Comparison of ENCODE assay signal across 29 mouse cellular contexts in the genomic region with DNA sequence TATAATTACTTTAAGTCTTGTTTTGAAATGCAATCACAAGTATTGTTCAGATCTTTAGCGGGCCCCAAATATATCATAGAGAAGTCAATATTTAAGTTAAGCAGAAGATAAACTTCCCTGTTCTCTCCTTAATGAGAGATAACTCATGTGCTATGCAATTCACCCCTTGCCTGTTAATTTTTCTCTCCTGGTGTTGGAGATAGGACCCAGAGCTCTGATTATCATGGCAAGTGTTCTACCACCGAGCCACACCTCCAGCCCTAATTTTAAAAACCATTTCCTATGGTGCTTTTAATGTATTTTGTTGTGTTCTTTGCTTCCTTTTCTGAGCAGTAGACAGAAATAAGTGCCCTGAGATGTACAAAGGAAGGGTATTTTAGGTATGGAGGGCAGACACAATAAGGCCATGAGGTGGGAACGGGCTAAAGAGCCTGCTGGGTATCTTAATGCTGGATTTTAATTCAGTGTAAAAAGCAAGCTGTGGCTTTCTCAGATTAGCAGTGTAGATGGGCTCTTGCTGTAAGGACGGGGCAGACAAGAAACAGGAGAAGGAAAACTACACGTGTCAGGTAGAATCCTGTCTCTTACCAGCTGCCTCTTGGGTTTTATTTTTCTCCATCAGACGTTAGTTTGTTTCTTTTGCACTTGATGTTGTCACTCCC. TPM values are rescaled to one million over a fixed set of nuclear protein-coding genes. Genes with fewer than 3 reads are reported as not detected.
DNase-seq lines count a peak whose midpoint lies in the region; ATAC-seq and TF ChIP-seq lines count a peak whose summit lies in the region.
"Had no signal": no experiment of that assay in that cellular context is flagged by ENCODE, and none has a peak within 500 bp of the region (broad histone marks: within the 10 kb centered on the region; RNA-seq: fewer than 3 reads in every experiment).

No protein-coding gene starts in this region.

- H3K36me3 ChIP-seq in heart, embryonic 13.5 days: no peaks in the 10 kb centered on the region; the same call in none of the 2 replicates
- H3K36me3 ChIP-seq in heart, embryonic 11.5 days (ENCODE audit: control insufficient read depth, insufficient read depth, low read length): no peaks in the 10 kb centered on the region; the same call in 1 of the 2 replicates
- peaks cover 8% of the 10 kb centered on the region; the same call in 1 of the 2 replicates for H3K36me3 ChIP-seq in ES-Bruce4 (ENCODE audit: control insufficient read depth, insufficient read depth, low read length, poor library complexity, severe bottlenecking)
- peaks cover 3% of the 10 kb centered on the region; the same call in 1 of the 2 replicates for H3K36me3 ChIP-seq in intestine, postnatal 0 days (ENCODE audit: control insufficient read depth, insufficient read depth)
- no peaks in the 10 kb centered on the region for H3K36me3 ChIP-seq in liver, postnatal 0 days (replicated peaks; ENCODE audit: insufficient read depth, low read length)
- H3K36me3 ChIP-seq: hindbrain, embryonic 10.5 days; lung, embryonic 15.5 days had no signal

- TF ChIP-seq POLR2A in ES-Bruce4 (IDR thresholded peaks at IDR 0.05; ENCODE audit: insufficient read depth, low read length): no peak

- peaks cover 27% of the 10 kb centered on the region for H3K4me1 ChIP-seq in heart, embryonic 13.5 days
- peaks cover 13% of the 10 kb centered on the region for H3K4me1 ChIP-seq in heart, embryonic 11.5 days (ENCODE audit: control insufficient read depth, insufficient read depth, low read length)
- H3K4me1 ChIP-seq in ES-Bruce4 (ENCODE audit: control insufficient read depth, insufficient read depth, low read length): peaks cover 3% of the 10 kb centered on the region
- 0 out of 2 replicates have a peak, but pooled peaks cover 8% of the 10 kb centered on the region for H3K4me1 ChIP-seq in intestine, postnatal 0 days (replicated peaks; ENCODE audit: control insufficient read depth, insufficient read depth, low read length)
- peaks cover 14% of the 10 kb centered on the region for H3K4me1 ChIP-seq in liver, postnatal 0 days (ENCODE audit: insufficient read depth)

- H3K9me3 ChIP-seq in heart, embryonic 13.5 days: no peaks in the 10 kb centered on the region
- no peaks in the 10 kb centered on the region for H3K9me3 ChIP-seq in heart, embryonic 11.5 days (replicated peaks; ENCODE audit: control insufficient read depth, low read length)
- peaks cover 6% of the 10 kb centered on the region for H3K9me3 ChIP-seq in ES-Bruce4 (replicated peaks; ENCODE audit: control insufficient read depth, insufficient read depth, low read length, poor library complexity, severe bottlenecking)
- no peaks in the 10 kb centered on the region for H3K9me3 ChIP-seq in intestine, postnatal 0 days (ENCODE audit: control insufficient read depth)
- no peaks in the 10 kb centered on the region for H3K9me3 ChIP-seq in liver, postnatal 0 days (ENCODE audit: low read length)
- H3K9me3 ChIP-seq: hindbrain, embryonic 10.5 days; lung, embryonic 15.5 days had no signal

- no peak overlapping the region for H3K4me2 ChIP-seq in heart, embryonic 13.5 days
- H3K4me2 ChIP-seq in heart, embryonic 11.5 days: no peak overlapping the region
- H3K4me2 ChIP-seq in intestine, postnatal 0 days (replicated peaks; ENCODE audit: low read depth): peak overlapping the region; percentile 30; the same call in 1 of the 2 replicates
- H3K4me2 ChIP-seq in liver, postnatal 0 days (ENCODE audit: low read depth, low read length): peak overlapping the region; percentile 50
- H3K4me2 ChIP-seq: lung, embryonic 15.5 days had no signal

- no peak for DNase-seq in liver, postnatal 0 days
- DNase-seq in neural tube, embryonic 10.5 days (ENCODE audit: extremely low spot score, low spot score): no peak
- DNase-seq in ovary, adult 18-20 months (ENCODE audit: low spot score): no peak
- DNase-seq: adrenal gland, adult 2 months; cerebellum, adult 11 months; cerebellum, postnatal 14 days; gastrocnemius, postnatal 10 days; heart, adult 18-20 months; kidney, adult 9 months; kidney, postnatal 4 days; midbrain, embryonic 14.5 days; retina, postnatal 1 day had no signal

- no peaks in the 10 kb centered on the region for H3K27me3 ChIP-seq in heart, embryonic 13.5 days (replicated peaks)
- H3K27me3 ChIP-seq in heart, embryonic 11.5 days (ENCODE audit: control insufficient read depth, insufficient read depth, low read length): no peaks in the 10 kb centered on the region
- H3K27me3 ChIP-seq in ES-Bruce4 (ENCODE audit: control insufficient read depth, insufficient read depth, low read length, poor library complexity, severe bottlenecking): no peaks in the 10 kb centered on the region
- H3K27me3 ChIP-seq in intestine, postnatal 0 days (replicated peaks; ENCODE audit: control insufficient read depth, insufficient read depth, low read length): no peaks in the 10 kb centered on the region
- no peaks in the 10 kb centered on the region for H3K27me3 ChIP-seq in liver, postnatal 0 days (ENCODE audit: insufficient read depth, low read length)
- H3K27me3 ChIP-seq: lung, embryonic 15.5 days had no signal

- no peak overlapping the region for H3K27ac ChIP-seq in heart, embryonic 13.5 days (replicated peaks)
- no peak overlapping the region for H3K27ac ChIP-seq in heart, embryonic 11.5 days (ENCODE audit: low read depth, low read length)
- H3K27ac ChIP-seq in ES-Bruce4 (ENCODE audit: insufficient read depth, low read length): peak overlapping the region; percentile 84
- 0 out of 2 replicates have a peak overlapping the region, but pooled peaks have one; percentile 7 for H3K27ac ChIP-seq in intestine, postnatal 0 days (ENCODE audit: low read depth, low read length)
- H3K27ac ChIP-seq in liver, postnatal 0 days (ENCODE audit: low read depth): peak overlapping the region; percentile 53
- H3K27ac ChIP-seq: hindbrain, embryonic 10.5 days; lung, embryonic 15.5 days; macrophage; stomach, postnatal 0 days had no signal

- no peak for ATAC-seq in heart, embryonic 13.5 days (ENCODE audit: extremely low read depth, insufficient number of reproducible peaks, low FRiP score, low TSS enrichment)
- ATAC-seq in heart, embryonic 11.5 days (replicated peaks; ENCODE audit: insufficient number of reproducible peaks, low FRiP score, low TSS enrichment): no peak
- no peak for ATAC-seq in intestine, postnatal 0 days
- peak; percentile 58 for ATAC-seq in liver, postnatal 0 days
- no peak for ATAC-seq in megakaryocyte, adult 5-6 weeks (ENCODE audit: poor library complexity, severe bottlenecking)

- H3K4me3 ChIP-seq in heart, embryonic 13.5 days: no peak overlapping the region
- no peak overlapping the region for H3K4me3 ChIP-seq in heart, embryonic 11.5 days (ENCODE audit: low read depth, low read length)
- no peak overlapping the region for H3K4me3 ChIP-seq in ES-Bruce4 (ENCODE audit: low read depth, low read length)
- H3K4me3 ChIP-seq in intestine, postnatal 0 days (ENCODE audit: low read depth, low read length): no peak overlapping the region
- H3K4me3 ChIP-seq in liver, postnatal 0 days (ENCODE audit: low read depth, low read length): no peak overlapping the region
- H3K4me3 ChIP-seq: hindbrain, embryonic 10.5 days; lung, embryonic 15.5 days; myocyte had no signal

- TF ChIP-seq EP300 in ES-Bruce4 (IDR thresholded peaks at IDR 0.05; ENCODE audit: insufficient read depth, low read depth, low read length): no peak
- TF ChIP-seq EP300 in liver, postnatal 0 days (IDR thresholded peaks at IDR 0.05; ENCODE audit: low read depth): peak; percentile 67; the same call in 1 of the 2 replicates

- no peak for TF ChIP-seq CTCF in ES-Bruce4 (IDR thresholded peaks at IDR 0.05; ENCODE audit: low read depth, low read length)
- TF ChIP-seq CTCF in intestine, postnatal 0 days (IDR thresholded peaks at IDR 0.05; ENCODE audit: low read depth): no peak
- TF ChIP-seq CTCF in liver, postnatal 0 days (IDR thresholded peaks at IDR 0.05; ENCODE audit: low read depth): no peak

- H3K9ac ChIP-seq in heart, embryonic 13.5 days: 0 out of 2 replicates have a peak overlapping the region, but pooled peaks have one; percentile 8
- no peak overlapping the region for H3K9ac ChIP-seq in heart, embryonic 11.5 days (ENCODE audit: low read depth, low read length)
- no peak overlapping the region for H3K9ac ChIP-seq in ES-Bruce4 (ENCODE audit: low read depth, poor library complexity, severe bottlenecking)
- no peak overlapping the region for H3K9ac ChIP-seq in intestine, postnatal 0 days (ENCODE audit: low read depth, low read length)
- H3K9ac ChIP-seq in liver, postnatal 0 days (replicated peaks): no peak overlapping the region
- H3K9ac ChIP-seq: lung, embryonic 15.5 days had no signal

- 63% methylated on average over 6 of the region's 6 CpGs for WGBS in heart, embryonic 13.5 days
- WGBS in heart, embryonic 11.5 days (ENCODE audit: insufficient replicate concordance): 59% methylated on average over 6 of the region's 6 CpGs
- 39% methylated on average over 6 of the region's 6 CpGs for WGBS in intestine, postnatal 0 days
- WGBS in liver, postnatal 0 days (ENCODE audit: insufficient replicate concordance): 36% methylated on average over 6 of the region's 6 CpGs

RNA-seq across cellular contexts. Expression of gene Prss48, which starts 11.0 kb away (rescaled TPM):
- not detected in 2 replicates for polyA plus RNA-seq in heart, embryonic 13.5 days (2015; fragmentation: Nextera tagmentation; extraction: Ambion mirVana)
- not detected in 2 replicates for polyA plus RNA-seq in heart, embryonic 11.5 days (2014; fragmentation: Nextera tagmentation; extraction: Ambion mirVana)
- polyA plus RNA-seq in ES-Bruce4 (2011; ENCODE audit: insufficient read depth, insufficient read length, low read depth, missing spikeins): not detected in 2 replicates
- polyA plus RNA-seq in intestine, postnatal 0 days (2015; fragmentation: Nextera tagmentation; extraction: Ambion mirVana): 0.12 TPM in 1 of 2 replicates, not detected in the other
- not detected in 2 replicates for polyA plus RNA-seq in liver, postnatal 0 days (2015; fragmentation: Nextera tagmentation; extraction: Ambion mirVana)
- total RNA-seq in megakaryocyte, adult 5-6 weeks (2015): not detected in 2 replicates
- not detected in 2 replicates for total RNA-seq in megakaryocyte, adult 5-6 weeks (2017)
- total RNA-seq: adrenal gland, adult 2 months; gastrocnemius, postnatal 10 days; heart, adult 18-20 months; layer of hippocampus, postnatal 14 days; neutrophil, adult 5-6 weeks had no signal
- polyA plus RNA-seq: adrenal gland, adult 2 months; embryonic facial prominence, embryonic 14.5 days; forebrain, embryonic 11.5 days; heart, embryonic 16.5 days; hindbrain, embryonic 10.5 days; lung, embryonic 15.5 days; macrophage; midbrain, embryonic 14.5 days; myocyte; stomach, postnatal 0 days; thymus, postnatal 0 days; urinary bladder, adult 2 months had no signal

RNA-seq across cellular contexts. Expression of gene Sh3d19, which starts 20.4 kb away (rescaled TPM):
- 10.3 and 10.9 TPM in 2 replicates for polyA plus RNA-seq in heart, embryonic 13.5 days (2015; fragmentation: Nextera tagmentation; extraction: Ambion mirVana)
- polyA plus RNA-seq in heart, embryonic 11.5 days (2014; fragmentation: Nextera tagmentation; extraction: Ambion mirVana): 13.8 and 14.6 TPM in 2 replicates
- polyA plus RNA-seq in ES-Bruce4 (2011; ENCODE audit: insufficient read depth, insufficient read length, low read depth, missing spikeins): 46.6 and 53.6 TPM in 2 replicates
- polyA plus RNA-seq in intestine, postnatal 0 days (2015; fragmentation: Nextera tagmentation; extraction: Ambion mirVana): 37.4 and 37.7 TPM in 2 replicates
- polyA plus RNA-seq in liver, postnatal 0 days (2015; fragmentation: Nextera tagmentation; extraction: Ambion mirVana): 10.2 and 11.4 TPM in 2 replicates
- 0.59 and 0.80 TPM in 2 replicates for total RNA-seq in megakaryocyte, adult 5-6 weeks (2015)
- 1.1 TPM in 2 replicates for total RNA-seq in megakaryocyte, adult 5-6 weeks (2017)

Comparison
In these comparisons a context has a peak if more than half of its experiments do, and no peak if none do; other contexts are left out.
1. H3K27ac ChIP-seq: peak in ES-Bruce4 (single experiment), intestine, postnatal 0 days (single experiment) and liver, postnatal 0 days (single experiment); none in heart, embryonic 13.5 days (single experiment) and heart, embryonic 11.5 days (single experiment).
2. H3K4me2 ChIP-seq: peak in intestine, postnatal 0 days (single experiment) and liver, postnatal 0 days (single experiment); none in heart, embryonic 13.5 days (single experiment) and heart, embryonic 11.5 days (single experiment).